Comparison of ENCODE assay signal across 12 mouse cellular contexts in genomic region chr2:75246082-75246743, GRCm38 (mm10).
DNase-seq lines count a peak whose midpoint lies in the region; ATAC-seq and TF ChIP-seq lines count a peak whose summit lies in the region.
"Had no signal": no experiment of that assay in that cellular context is flagged by ENCODE, and none has a peak within 500 bp of the region (broad histone marks: within the 10 kb centered on the region; RNA-seq: fewer than 3 reads in every experiment).

No protein-coding gene starts in this region.

- H3K27ac ChIP-seq in hindbrain, embryonic 16.5 days (ENCODE audit: low read depth, low read length), result peak overlapping the region; percentile 31; the same call in 1 of the 2 replicates
- H3K27ac ChIP-seq in lung, postnatal 0 days (ENCODE audit: low read length), result no peak overlapping the region
- H3K27ac ChIP-seq: left cerebral cortex, adult 2 months; stomach, embryonic 15.5 days had no signal

- peak; percentile 86 for ATAC-seq in hindbrain, embryonic 16.5 days
- no peak for ATAC-seq in lung, postnatal 0 days

- H3K27me3 ChIP-seq in hindbrain, embryonic 16.5 days (replicated peaks; ENCODE audit: control insufficient read depth, insufficient read depth, low read length), result no peaks in the 10 kb centered on the region
- H3K27me3 ChIP-seq in lung, postnatal 0 days (replicated peaks; ENCODE audit: insufficient read depth, low read length), result no peaks in the 10 kb centered on the region
- H3K27me3 ChIP-seq: stomach, embryonic 15.5 days had no signal

- peaks cover 14% of the 10 kb centered on the region for H3K4me1 ChIP-seq in hindbrain, embryonic 16.5 days (ENCODE audit: control insufficient read depth, insufficient read depth, low read depth, low read length)
- H3K4me1 ChIP-seq in lung, postnatal 0 days (ENCODE audit: insufficient read depth, low read depth, low read length), result no peaks in the 10 kb centered on the region
- H3K4me1 ChIP-seq: stomach, embryonic 15.5 days had no signal

- H3K4me2 ChIP-seq in hindbrain, embryonic 16.5 days (ENCODE audit: low read length), result peak overlapping the region; percentile 46
- no peak overlapping the region for H3K4me2 ChIP-seq in lung, postnatal 0 days (replicated peaks; ENCODE audit: low read depth, low read length)
- H3K4me2 ChIP-seq: stomach, embryonic 15.5 days had no signal

- DNase-seq in heart, adult 11 months, result peak; percentile 95
- DNase-seq in heart, postnatal 36 days, result no peak
- peak; percentile 19 for DNase-seq in right cerebral cortex, adult 18-20 months
- no peak for DNase-seq in right cerebral cortex, postnatal 4 days
- DNase-seq in telencephalon, adult 2 months (ENCODE audit: low read depth, low spot score), result peak; percentile 51
- no peak for DNase-seq in lung, postnatal 0 days (ENCODE audit: low spot score)
- no peak for DNase-seq in layer of hippocampus, postnatal 25 days (ENCODE audit: extremely low spot score in 1 of 2, low spot score in 1 of 2)
- DNase-seq: adrenal gland, adult 2 months; B cell, adult 2 months had no signal

- no peak for TF ChIP-seq CTCF in lung, postnatal 0 days (IDR thresholded peaks at IDR 0.05)

- H3K9me3 ChIP-seq in hindbrain, embryonic 16.5 days (ENCODE audit: control insufficient read depth, low read length), result no peaks in the 10 kb centered on the region
- no peaks in the 10 kb centered on the region for H3K9me3 ChIP-seq in lung, postnatal 0 days (ENCODE audit: low read length)
- H3K9me3 ChIP-seq: stomach, embryonic 15.5 days had no signal

- TF ChIP-seq EP300 in lung, postnatal 0 days (IDR thresholded peaks at IDR 0.05), result no peak

- H3K36me3 ChIP-seq in hindbrain, embryonic 16.5 days (ENCODE audit: control insufficient read depth, insufficient read depth, low read length), result no peaks in the 10 kb centered on the region
- H3K36me3 ChIP-seq in lung, postnatal 0 days (ENCODE audit: insufficient read depth, low read length), result no peaks in the 10 kb centered on the region
- H3K36me3 ChIP-seq: stomach, embryonic 15.5 days had no signal

- H3K9ac ChIP-seq in hindbrain, embryonic 16.5 days (ENCODE audit: low read depth, low read length), result no peak overlapping the region
- H3K9ac ChIP-seq in lung, postnatal 0 days (replicated peaks; ENCODE audit: low read depth), result no peak overlapping the region
- H3K9ac ChIP-seq: stomach, embryonic 15.5 days had no signal

- intact Hi-C loops in heart, postnatal 36 days (cut with DNase I), result loop anchor here (5.0 to 10.0 kb wide), 2 partner anchors 66 to 541 kb away; partner anchors contain the start of gene Hoxd8

- WGBS in hindbrain, embryonic 16.5 days, result 10% methylated on average over 12 of the region's 12 CpGs
- WGBS in lung, postnatal 0 days, result 36% methylated on average over 12 of the region's 12 CpGs

- no peak overlapping the region for H3K4me3 ChIP-seq in hindbrain, embryonic 16.5 days (ENCODE audit: low read length)
- no peak overlapping the region for H3K4me3 ChIP-seq in lung, postnatal 0 days (ENCODE audit: low read depth, low read length)
- H3K4me3 ChIP-seq: left cerebral cortex, adult 2 months; stomach, embryonic 15.5 days had no signal

Comparison
In these comparisons a context has a peak if more than half of its experiments do, and no peak if none do; other contexts are left out.
1. DNase-seq: peak in heart, adult 11 months (single experiment), right cerebral cortex, adult 18-20 months (single experiment) and telencephalon, adult 2 months (single experiment); none in heart, postnatal 36 days (0 of 2), right cerebral cortex, postnatal 4 days (single experiment), lung, postnatal 0 days (single experiment) and layer of hippocampus, postnatal 25 days (0 of 2).